Mouse (Mus musculus): Measurements from ENCODE around the gene Tmem81. TPM values are rescaled to one million over a fixed set of nuclear protein-coding genes. Genes with fewer than 3 reads are reported as not detected.

Tmem81 gene
- polyA plus RNA-seq, 1 experiment, result 1.3 TPM

DNA sequence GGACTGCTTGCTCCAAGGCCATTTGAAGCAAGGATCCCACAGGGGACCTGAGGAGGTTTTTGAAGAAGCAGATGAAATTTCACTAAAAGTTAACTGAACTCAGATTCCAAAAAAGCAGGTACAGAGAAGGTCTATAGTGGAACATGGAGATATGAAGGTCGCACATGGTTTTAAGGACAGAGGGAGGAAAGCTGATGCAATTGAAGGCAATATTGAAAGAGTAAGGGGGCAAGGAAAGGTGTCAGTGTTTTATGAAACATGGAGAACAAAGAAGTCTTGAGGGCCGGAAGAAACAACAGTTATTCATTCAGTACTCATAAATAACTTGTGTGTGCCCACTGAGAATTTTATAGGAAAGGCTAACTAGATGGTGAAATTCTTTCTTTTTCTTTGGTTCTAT, 24.4 kb upstream of the Tmem81 start:
- no peak for TF ChIP-seq CTCF (IDR thresholded peaks at IDR 0.05; ENCODE audit: control insufficient read depth, insufficient read depth, insufficient read length)
- TF ChIP-seq MYOG (IDR thresholded peaks at IDR 0.05; ENCODE audit: control insufficient read depth, extremely low read depth, insufficient read length), result no peak
- TF ChIP-seq USF1 (IDR thresholded peaks at IDR 0.05; ENCODE audit: low read depth), result no peak
- no peak for TF ChIP-seq MYOD1 (IDR thresholded peaks at IDR 0.05; ENCODE audit: control insufficient read depth, insufficient read length, low read depth)
- TF ChIP-seq CEBPB (IDR thresholded peaks at IDR 0.05; ENCODE audit: low read depth), result no peak
- TF ChIP-seq FOSL1 (IDR thresholded peaks at IDR 0.05; ENCODE audit: insufficient read depth, low read length, poor library complexity, severe bottlenecking), result no peak
- no peak for TF ChIP-seq MAX (IDR thresholded peaks at IDR 0.05)
- no peaks in the 10 kb centered on the region for H3K27me3 ChIP-seq (ENCODE audit: control insufficient read depth, insufficient read depth, insufficient read length)
- H3ac ChIP-seq (ENCODE audit: control insufficient read depth, insufficient read length, low read depth), result no peak overlapping the region
- H3K79me3 ChIP-seq (ENCODE audit: low read depth), result peaks cover 62% of the 10 kb centered on the region
- H3K36me3 ChIP-seq (ENCODE audit: control insufficient read depth, insufficient read depth), result peaks cover 16% of the 10 kb centered on the region
- peaks cover 88% of the 10 kb centered on the region for H3K79me2 ChIP-seq (ENCODE audit: control insufficient read depth, insufficient read depth)
- no peak overlapping the region for H3K4me3 ChIP-seq (ENCODE audit: insufficient read depth, poor library complexity, severe bottlenecking)

GRCm38 (mm10) chr1:132483234-132483633, 22.8 kb upstream of the Tmem81 start:
- Histone ChIP-seq H3ac (ENCODE audit: control insufficient read depth, insufficient read length, low read depth) (no peak overlapping the region), H3K4me3 (ENCODE audit: insufficient read depth, poor library complexity, severe bottlenecking) (no peak overlapping the region), H3K36me3 (ENCODE audit: control insufficient read depth, insufficient read depth) (peaks cover 28% of the 10 kb centered on the region), H3K79me3 (ENCODE audit: low read depth) (peaks cover 55% of the 10 kb centered on the region), H3K79me2 (ENCODE audit: control insufficient read depth, insufficient read depth) (peaks cover 88% of the 10 kb centered on the region), H3K27me3 (ENCODE audit: control insufficient read depth, insufficient read depth, insufficient read length) (no peaks in the 10 kb centered on the region)
- no peak for TF ChIP-seq MYOG (IDR thresholded peaks at IDR 0.05; ENCODE audit: control insufficient read depth, extremely low read depth, insufficient read length)
- no peak for TF ChIP-seq FOSL1 (IDR thresholded peaks at IDR 0.05; ENCODE audit: insufficient read depth, low read length, poor library complexity, severe bottlenecking)
- TF ChIP-seq CEBPB (IDR thresholded peaks at IDR 0.05; ENCODE audit: low read depth), result no peak
- no peak for TF ChIP-seq USF1 (IDR thresholded peaks at IDR 0.05; ENCODE audit: low read depth)
- TF ChIP-seq MAX (IDR thresholded peaks at IDR 0.05), result no peak
- no peak for TF ChIP-seq CTCF (IDR thresholded peaks at IDR 0.05; ENCODE audit: control insufficient read depth, insufficient read depth, insufficient read length)
- no peak for TF ChIP-seq MYOD1 (IDR thresholded peaks at IDR 0.05; ENCODE audit: control insufficient read depth, insufficient read length, low read depth)

DNA sequence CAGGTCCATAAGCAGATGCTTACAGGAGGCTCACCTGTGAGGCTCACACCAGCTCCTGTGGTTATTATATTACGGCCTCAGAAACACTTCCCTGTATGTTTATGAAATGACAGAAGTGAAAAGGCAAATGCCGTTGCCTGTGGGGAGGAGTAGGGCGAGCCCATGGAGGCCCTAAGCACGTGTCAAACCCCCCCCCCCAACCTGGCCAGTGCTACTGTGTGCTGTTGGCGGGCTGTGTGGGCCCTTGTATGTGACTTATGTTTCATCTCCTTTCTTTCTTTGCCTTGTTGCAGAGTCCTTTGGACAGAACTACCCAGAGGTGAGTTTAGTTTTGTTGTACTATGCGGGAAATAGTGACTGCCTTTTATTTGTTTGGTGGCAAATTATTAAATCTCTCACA, 22.3 kb upstream of the Tmem81 start:
- H3K27me3 ChIP-seq (ENCODE audit: control insufficient read depth, insufficient read depth, insufficient read length), result no peaks in the 10 kb centered on the region
- TF ChIP-seq MYOD1 (IDR thresholded peaks at IDR 0.05; ENCODE audit: control insufficient read depth, insufficient read length, low read depth) (no peak), MAX (IDR thresholded peaks at IDR 0.05) (no peak), CTCF (IDR thresholded peaks at IDR 0.05; ENCODE audit: control insufficient read depth, insufficient read depth, insufficient read length) (no peak), USF1 (IDR thresholded peaks at IDR 0.05; ENCODE audit: low read depth) (no peak), MYOG (IDR thresholded peaks at IDR 0.05; ENCODE audit: control insufficient read depth, extremely low read depth, insufficient read length) (no peak), FOSL1 (IDR thresholded peaks at IDR 0.05; ENCODE audit: insufficient read depth, low read length, poor library complexity, severe bottlenecking) (no peak), CEBPB (IDR thresholded peaks at IDR 0.05; ENCODE audit: low read depth) (no peak)
- H3ac ChIP-seq (ENCODE audit: control insufficient read depth, insufficient read length, low read depth), result no peak overlapping the region
- H3K4me3 ChIP-seq (ENCODE audit: insufficient read depth, poor library complexity, severe bottlenecking), result no peak overlapping the region
- H3K36me3 ChIP-seq (ENCODE audit: control insufficient read depth, insufficient read depth), result peaks cover 28% of the 10 kb centered on the region
- H3K79me2 ChIP-seq (ENCODE audit: control insufficient read depth, insufficient read depth), result peaks cover 86% of the 10 kb centered on the region
- peaks cover 50% of the 10 kb centered on the region for H3K79me3 ChIP-seq (ENCODE audit: low read depth)

DNA sequence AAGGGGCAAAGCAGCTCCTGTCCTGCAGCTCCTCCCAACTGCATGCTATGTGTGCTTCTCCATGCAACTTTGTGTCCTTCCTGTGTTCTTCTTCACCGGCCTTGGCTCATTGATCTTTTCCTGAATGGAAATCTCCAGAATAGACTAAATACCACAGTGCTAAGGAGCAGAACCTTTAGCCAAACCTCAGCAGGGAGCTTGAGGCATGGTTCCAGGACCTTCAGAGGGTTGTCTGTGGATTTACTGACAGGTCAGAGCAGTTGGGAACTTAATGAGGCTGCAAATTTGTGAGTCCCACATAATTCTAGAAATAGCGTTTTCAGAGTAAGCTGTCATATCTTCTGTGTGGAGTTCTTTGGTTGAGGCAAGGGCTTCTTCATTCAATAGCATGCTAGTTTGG, 5.5 kb upstream of the Tmem81 start:
- Histone ChIP-seq H3K27me3 (ENCODE audit: control insufficient read depth, insufficient read depth, insufficient read length) (no peaks in the 10 kb centered on the region), H3K79me2 (ENCODE audit: control insufficient read depth, insufficient read depth) (no peaks in the 10 kb centered on the region), H3ac (ENCODE audit: control insufficient read depth, insufficient read length, low read depth) (no peak overlapping the region), H3K36me3 (ENCODE audit: control insufficient read depth, insufficient read depth) (peaks cover 82% of the 10 kb centered on the region), H3K79me3 (ENCODE audit: low read depth) (no peaks in the 10 kb centered on the region), H3K4me3 (ENCODE audit: insufficient read depth, poor library complexity, severe bottlenecking) (no peak overlapping the region)
- TF ChIP-seq MYOG (IDR thresholded peaks at IDR 0.05; ENCODE audit: control insufficient read depth, extremely low read depth, insufficient read length), result no peak
- no peak for TF ChIP-seq FOSL1 (IDR thresholded peaks at IDR 0.05; ENCODE audit: insufficient read depth, low read length, poor library complexity, severe bottlenecking)
- no peak for TF ChIP-seq CEBPB (IDR thresholded peaks at IDR 0.05; ENCODE audit: low read depth)
- no peak for TF ChIP-seq MAX (IDR thresholded peaks at IDR 0.05)
- TF ChIP-seq USF1 (IDR thresholded peaks at IDR 0.05; ENCODE audit: low read depth), result no peak
- no peak for TF ChIP-seq CTCF (IDR thresholded peaks at IDR 0.05; ENCODE audit: control insufficient read depth, insufficient read depth, insufficient read length)

DNA sequence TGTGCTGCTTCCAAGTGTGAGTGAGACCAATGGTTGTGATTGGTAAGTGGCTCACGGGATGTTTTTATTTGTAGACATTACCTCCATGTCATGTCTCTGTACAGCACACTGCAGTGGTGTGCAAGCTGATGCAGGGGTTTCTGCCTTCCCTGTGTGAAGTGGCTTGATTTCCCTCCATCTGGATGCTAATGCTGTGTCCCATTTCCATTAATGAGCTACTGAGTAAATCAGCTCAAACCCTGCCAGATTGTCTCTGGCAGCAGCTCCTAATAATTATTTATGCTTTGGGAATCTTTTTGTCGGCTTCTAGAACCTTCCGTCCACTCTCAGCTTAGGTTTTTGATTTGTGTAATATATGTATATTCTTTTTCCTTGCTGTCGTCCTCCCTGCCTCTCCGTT, 875 bp upstream of the Tmem81 start:
- Histone ChIP-seq H3K79me3 (ENCODE audit: low read depth) (no peaks in the 10 kb centered on the region), H3K36me3 (ENCODE audit: control insufficient read depth, insufficient read depth) (peaks cover 70% of the 10 kb centered on the region), H3K4me3 (ENCODE audit: insufficient read depth, poor library complexity, severe bottlenecking) (no peak overlapping the region), H3ac (ENCODE audit: control insufficient read depth, insufficient read length, low read depth) (no peak overlapping the region), H3K79me2 (ENCODE audit: control insufficient read depth, insufficient read depth) (no peaks in the 10 kb centered on the region), H3K27me3 (ENCODE audit: control insufficient read depth, insufficient read depth, insufficient read length) (no peaks in the 10 kb centered on the region)
- TF ChIP-seq FOSL1 (IDR thresholded peaks at IDR 0.05; ENCODE audit: insufficient read depth, low read length, poor library complexity, severe bottlenecking) (no peak), USF1 (IDR thresholded peaks at IDR 0.05; ENCODE audit: low read depth) (no peak), CTCF (IDR thresholded peaks at IDR 0.05; ENCODE audit: control insufficient read depth, insufficient read depth, insufficient read length) (no peak), CEBPB (IDR thresholded peaks at IDR 0.05; ENCODE audit: low read depth) (no peak), MYOG (IDR thresholded peaks at IDR 0.05; ENCODE audit: control insufficient read depth, extremely low read depth, insufficient read length) (no peak), MYOD1 (IDR thresholded peaks at IDR 0.05; ENCODE audit: control insufficient read depth, insufficient read length, low read depth) (no peak), MAX (IDR thresholded peaks at IDR 0.05) (no peak)

DNA sequence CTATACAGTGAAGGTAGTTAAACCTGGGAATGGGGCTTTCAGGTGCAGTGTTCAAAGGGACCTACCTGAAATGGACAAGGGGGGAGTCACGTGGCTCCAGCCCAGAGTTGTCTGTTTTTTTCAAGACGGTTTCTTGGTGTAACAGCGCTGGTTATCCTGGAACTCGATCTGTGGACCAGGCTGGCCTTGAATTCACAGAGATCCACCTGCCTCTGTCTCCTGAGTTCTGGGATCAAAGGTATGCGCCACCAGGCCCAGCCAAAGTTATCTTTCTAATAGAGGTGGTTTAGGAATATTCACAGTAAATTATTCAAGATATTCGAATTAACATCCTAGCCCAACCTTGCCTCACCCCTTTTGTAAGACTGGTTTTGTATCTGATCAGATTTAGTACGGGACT, 626 bp downstream of the Tmem81 start:
- Histone ChIP-seq H3K79me3 (ENCODE audit: low read depth) (no peaks in the 10 kb centered on the region), H3K27me3 (ENCODE audit: control insufficient read depth, insufficient read depth, insufficient read length) (no peaks in the 10 kb centered on the region), H3K36me3 (ENCODE audit: control insufficient read depth, insufficient read depth) (peaks cover 56% of the 10 kb centered on the region), H3ac (ENCODE audit: control insufficient read depth, insufficient read length, low read depth) (no peak overlapping the region), H3K79me2 (ENCODE audit: control insufficient read depth, insufficient read depth) (no peaks in the 10 kb centered on the region), H3K4me3 (ENCODE audit: insufficient read depth, poor library complexity, severe bottlenecking) (no peak overlapping the region)
- TF ChIP-seq MYOD1 (IDR thresholded peaks at IDR 0.05; ENCODE audit: control insufficient read depth, insufficient read length, low read depth), result no peak
- TF ChIP-seq CEBPB (IDR thresholded peaks at IDR 0.05; ENCODE audit: low read depth), result no peak
- no peak for TF ChIP-seq CTCF (IDR thresholded peaks at IDR 0.05; ENCODE audit: control insufficient read depth, insufficient read depth, insufficient read length)
- TF ChIP-seq MAX (IDR thresholded peaks at IDR 0.05), result no peak
- TF ChIP-seq FOSL1 (IDR thresholded peaks at IDR 0.05; ENCODE audit: insufficient read depth, low read length, poor library complexity, severe bottlenecking), result no peak
- TF ChIP-seq MYOG (IDR thresholded peaks at IDR 0.05; ENCODE audit: control insufficient read depth, extremely low read depth, insufficient read length), result no peak
- no peak for TF ChIP-seq USF1 (IDR thresholded peaks at IDR 0.05; ENCODE audit: low read depth)
